Mouse (Mus musculus) cortical plate, adult 2 months (tissue): ENCODE data around the gene Mcm3.

ENCODE experiments used
- CTCF ChIP-seq: fragments of 200-500 bp; IDR thresholded peaks from 2 replicates; pipeline ENCODE4 v1.5.1; 2011; ENCODE audit warnings: mild to moderate bottlenecking, control low read depth, low read length; ENCODE audit not compliant: insufficient read depth; ENCODE audit errors: extremely low read depth
- POLR2A ChIP-seq: fragments of 200-500 bp; IDR thresholded peaks from 2 replicates; pipeline ENCODE4 v1.6.1; 2011; ENCODE audit warnings: mild to moderate bottlenecking, low read length, control low read depth; ENCODE audit not compliant: insufficient read depth; ENCODE audit errors: extremely low read depth

GRCm38 (mm10) chr1:20817172-20817571 is 2.9 kb downstream of the Mcm3 start:
- TF ChIP-seq CTCF (no peak), POLR2A (no peak)
